Mouse (Mus musculus): ENCODE data around the gene Il1rl1. TPM values are rescaled to one million over a fixed set of nuclear protein-coding genes. Genes with fewer than 3 reads are reported as not detected.

Il1rl1 gene
- total RNA-seq, 2 experiments from 2014 or later, result 4.2 to 5.7 TPM

GRCm38 (mm10) chr1:40435936-40436335 lies 6.6 kb downstream of the Il1rl1 start:
- no peak for ATAC-seq (ENCODE audit: poor library complexity, severe bottlenecking)

GRCm38 (mm10) chr1:40437340-40437739 lies 8.0 kb downstream of the Il1rl1 start:
- ATAC-seq (ENCODE audit: poor library complexity, severe bottlenecking), result no peak

DNA sequence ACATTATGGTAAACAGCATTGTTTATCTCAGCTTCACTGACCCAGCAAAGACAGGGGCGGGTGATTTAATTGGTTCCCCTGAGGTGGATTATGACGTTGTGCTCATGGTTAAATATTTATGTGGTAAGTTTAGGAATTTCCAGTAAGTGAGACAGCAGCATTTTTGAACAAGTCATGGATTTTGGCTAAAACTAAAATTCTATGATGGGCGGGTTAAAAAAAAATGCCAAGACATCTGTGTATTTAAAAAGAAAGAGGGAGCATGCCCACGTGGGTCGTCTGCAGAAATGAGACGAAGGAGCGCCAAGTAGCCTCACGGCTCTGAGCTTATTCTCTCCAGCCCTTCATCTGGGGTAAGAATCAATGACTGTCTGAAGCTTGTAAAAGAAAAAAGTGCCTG lies 10.1 kb downstream of the Il1rl1 start:
- ATAC-seq (ENCODE audit: poor library complexity, severe bottlenecking), result no peak

- no peak for ATAC-seq (ENCODE audit: poor library complexity, severe bottlenecking)
These were observed 15.4 kb downstream of the Il1rl1 start for GRCm38 (mm10) chr1:40444800-40445199.

DNA sequence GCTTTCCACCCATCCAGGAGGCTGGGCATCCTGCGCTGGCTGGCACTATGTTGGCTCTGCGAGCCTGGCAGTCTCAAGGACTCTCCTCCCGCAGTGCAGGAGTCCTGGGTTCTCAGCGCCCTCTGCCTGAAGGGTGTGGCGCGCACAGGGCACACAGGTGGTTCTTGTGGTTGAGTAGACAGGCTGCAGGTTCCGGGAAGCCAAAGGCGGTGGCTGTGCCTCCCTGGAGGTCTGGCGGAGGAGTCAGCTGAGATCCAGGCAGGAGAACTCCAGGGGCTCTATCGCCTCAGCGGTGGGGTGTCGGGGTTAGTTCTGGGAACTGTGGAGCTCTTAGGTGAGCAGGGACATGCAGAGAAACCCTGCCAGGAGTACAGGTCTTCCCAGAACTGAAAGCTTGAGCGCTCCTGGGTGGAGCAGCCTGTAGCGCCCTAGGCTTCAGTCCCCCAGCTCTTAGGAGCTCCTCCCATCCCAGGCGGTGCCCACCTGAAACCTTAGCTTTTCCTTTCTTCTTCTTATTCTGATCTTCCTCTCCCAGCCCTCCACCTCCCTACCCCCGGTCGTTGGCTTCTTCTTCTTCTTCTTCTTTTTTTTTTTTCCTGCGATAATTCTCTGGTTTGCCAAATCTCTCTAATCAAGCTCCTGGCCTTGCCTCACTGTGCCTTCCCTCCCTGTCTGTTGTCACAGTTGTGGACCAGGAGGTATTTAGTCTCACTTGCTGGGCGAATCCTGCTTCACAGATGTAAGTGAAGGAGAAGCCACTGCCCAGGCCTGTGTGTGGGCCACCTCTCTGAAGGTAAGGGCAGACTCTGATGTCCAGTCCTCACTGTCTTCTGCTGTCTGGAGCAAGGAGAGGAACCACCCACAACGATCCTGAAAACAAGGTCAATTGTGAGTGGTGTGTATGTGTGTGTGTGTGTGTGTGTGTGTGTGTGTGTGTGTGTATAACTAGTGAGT lies 36.4 kb downstream of the Il1rl1 start, which contains the start of gene Il18r1:
Gene Il18r1 (plus strand): TSS at position 76 of the 954 bp plus-strand sequence.
- peak; percentile 93 for ATAC-seq (ENCODE audit: poor library complexity, severe bottlenecking)

- no peak for ATAC-seq (ENCODE audit: poor library complexity, severe bottlenecking)
These were observed 37.9 kb downstream of the Il1rl1 start for GRCm38 (mm10) chr1:40467306-40467705.

DNA sequence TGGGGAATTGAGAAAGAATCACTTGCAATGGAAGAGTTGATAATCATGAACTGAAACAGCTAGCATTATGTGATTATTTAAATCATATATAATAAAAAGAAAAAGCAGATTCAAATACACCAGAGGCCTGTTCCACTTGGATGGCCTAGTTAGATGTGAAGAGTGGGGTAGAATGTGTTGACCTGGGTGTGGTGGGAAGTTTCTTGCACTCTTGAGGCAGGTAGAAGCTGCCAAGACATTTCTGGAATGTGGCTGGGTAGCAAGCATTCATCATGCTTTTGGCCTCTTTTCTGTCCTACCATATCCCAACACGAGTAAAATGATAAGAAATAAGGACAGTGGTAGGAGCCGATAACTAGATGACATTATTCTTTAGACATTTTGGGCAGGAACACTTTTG lies 39.4 kb downstream of the Il1rl1 start:
- no peak for ATAC-seq (ENCODE audit: poor library complexity, severe bottlenecking)

DNA sequence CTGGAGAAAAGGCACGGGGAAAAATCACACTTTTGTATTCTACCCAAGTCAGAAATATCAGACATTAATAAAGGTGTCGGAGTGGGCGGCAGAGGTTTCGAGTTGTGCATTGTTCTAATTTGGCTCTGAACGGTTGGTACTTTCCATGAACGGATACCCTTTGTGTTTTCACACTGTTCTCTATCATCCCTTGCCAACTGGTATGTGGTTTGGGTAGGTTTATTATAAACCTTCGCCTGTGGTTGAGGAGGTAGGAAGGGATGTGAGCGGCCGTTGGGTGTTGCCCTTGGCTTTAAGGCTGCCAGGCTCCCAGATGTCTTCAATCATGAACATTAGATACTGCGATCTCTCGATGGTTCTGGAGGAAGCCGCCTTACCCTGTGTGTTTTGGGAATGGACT lies 40.5 kb downstream of the Il1rl1 start:
- no peak for ATAC-seq (ENCODE audit: poor library complexity, severe bottlenecking)

DNA sequence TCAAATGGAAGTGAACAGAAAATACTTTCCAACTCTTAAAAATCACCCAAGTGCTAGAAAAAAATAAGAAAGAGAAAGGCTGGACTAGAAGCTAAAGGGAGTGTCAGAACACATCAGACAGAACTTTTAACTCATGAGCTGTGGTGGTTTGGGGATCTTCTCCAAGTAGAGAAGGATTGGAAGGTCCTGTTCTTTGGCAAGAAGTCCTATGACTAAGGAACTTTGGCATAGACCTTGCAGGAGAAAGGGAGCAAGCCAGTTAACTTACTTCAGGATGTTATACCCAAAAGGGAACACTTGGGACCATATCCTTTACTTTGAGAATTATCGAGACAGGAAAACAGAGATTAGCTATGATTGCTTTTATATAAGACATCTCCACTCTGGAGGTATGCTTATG lies 43.0 kb downstream of the Il1rl1 start:
- no peak for ATAC-seq (ENCODE audit: poor library complexity, severe bottlenecking)

DNA sequence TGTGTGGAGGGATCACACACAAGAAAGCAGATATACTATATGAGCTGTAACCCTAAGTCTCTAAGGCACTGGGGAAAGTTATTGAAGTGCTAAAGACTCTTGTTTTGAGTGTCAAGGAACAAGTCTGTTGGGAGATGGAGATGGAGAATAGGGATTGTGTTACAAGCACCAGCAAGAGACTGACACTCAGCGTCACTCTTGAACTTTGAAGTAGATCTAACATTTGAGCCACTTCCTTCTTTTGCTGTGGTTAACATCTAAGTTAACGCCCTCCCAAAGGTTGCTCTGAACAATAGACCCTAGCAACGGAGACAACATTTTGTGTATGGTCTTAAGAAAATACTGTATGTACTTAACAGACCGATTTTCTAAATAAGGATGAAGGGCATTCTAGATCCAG lies 44.3 kb downstream of the Il1rl1 start:
- peak; percentile 82 for ATAC-seq (ENCODE audit: poor library complexity, severe bottlenecking)

DNA sequence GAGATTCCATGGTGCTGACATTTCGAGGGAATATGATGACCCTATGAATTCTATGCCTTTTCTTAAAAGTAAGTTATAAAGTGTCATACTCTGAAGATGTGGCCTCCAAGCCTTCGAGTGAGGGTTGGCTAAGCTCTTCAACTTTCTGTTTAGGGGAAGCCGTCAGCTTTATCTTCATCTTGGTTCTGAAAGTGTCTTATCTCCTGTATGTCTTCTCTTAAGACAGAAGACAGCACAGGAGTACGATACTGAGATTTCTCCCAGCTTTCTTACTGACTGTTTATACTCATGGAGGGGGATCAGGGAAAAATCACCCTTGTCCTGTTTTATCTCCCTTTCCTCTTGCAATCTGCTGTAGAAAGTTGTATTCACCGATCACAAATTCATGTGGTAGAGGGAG lies 45.0 kb downstream of the Il1rl1 start:
- no peak for ATAC-seq (ENCODE audit: poor library complexity, severe bottlenecking)

DNA sequence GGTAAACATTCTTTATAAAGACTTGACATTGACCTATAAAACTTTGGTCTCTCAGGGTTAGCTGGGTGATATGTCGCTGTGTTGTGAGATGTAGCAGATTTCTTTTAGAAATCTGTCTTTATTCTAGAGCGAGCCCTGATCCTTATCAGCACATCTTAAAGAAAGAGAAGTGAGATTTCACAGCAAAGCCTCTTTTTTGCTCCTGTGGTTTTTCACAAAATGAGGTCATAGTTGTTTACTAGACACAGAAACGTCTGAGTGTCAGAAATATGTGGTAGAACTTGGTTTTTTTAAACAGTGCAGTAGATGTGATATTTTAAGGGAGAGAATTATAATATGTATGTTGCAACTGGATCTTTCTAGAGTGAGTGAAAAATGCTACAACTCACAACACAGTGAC lies 46.3 kb downstream of the Il1rl1 start:
- peak; percentile 57 for ATAC-seq (ENCODE audit: poor library complexity, severe bottlenecking)

DNA sequence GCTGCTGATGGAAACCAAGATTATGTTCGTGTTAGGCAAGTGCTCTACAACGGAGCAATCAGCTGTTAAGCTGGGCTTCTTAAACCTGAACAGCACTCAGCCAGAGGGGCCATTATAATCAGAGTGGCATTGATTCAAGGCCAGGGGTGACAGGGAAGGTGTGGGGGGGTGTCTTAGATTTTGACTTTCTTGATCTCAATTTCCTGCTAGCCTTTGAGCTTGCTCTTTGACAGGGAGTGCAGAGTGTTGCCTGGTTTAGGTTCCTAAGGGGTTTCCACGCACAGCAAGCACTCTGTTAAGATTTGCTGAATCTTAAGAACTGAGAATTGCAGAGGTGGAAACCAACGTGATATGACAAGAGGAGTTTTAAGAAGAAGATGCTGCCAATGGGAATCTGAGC lies 47.4 kb downstream of the Il1rl1 start:
- no peak for ATAC-seq (ENCODE audit: poor library complexity, severe bottlenecking)

GRCm38 (mm10) chr1:40479505-40479923 lies 50.1 kb downstream of the Il1rl1 start:
- peak; percentile 71 for ATAC-seq (ENCODE audit: poor library complexity, severe bottlenecking)

GRCm38 (mm10) chr1:40494594-40494993 lies 65.2 kb downstream of the Il1rl1 start:
- ATAC-seq (ENCODE audit: poor library complexity, severe bottlenecking), result peak; percentile 62

GRCm38 (mm10) chr1:40499708-40500107 lies 70.3 kb downstream of the Il1rl1 start:
- no peak for ATAC-seq (ENCODE audit: poor library complexity, severe bottlenecking)

GRCm38 (mm10) chr1:40501126-40501525 lies 71.8 kb downstream of the Il1rl1 start:
- ATAC-seq (ENCODE audit: poor library complexity, severe bottlenecking), result peak; percentile 41; the same call in 1 of the 2 replicates

DNA sequence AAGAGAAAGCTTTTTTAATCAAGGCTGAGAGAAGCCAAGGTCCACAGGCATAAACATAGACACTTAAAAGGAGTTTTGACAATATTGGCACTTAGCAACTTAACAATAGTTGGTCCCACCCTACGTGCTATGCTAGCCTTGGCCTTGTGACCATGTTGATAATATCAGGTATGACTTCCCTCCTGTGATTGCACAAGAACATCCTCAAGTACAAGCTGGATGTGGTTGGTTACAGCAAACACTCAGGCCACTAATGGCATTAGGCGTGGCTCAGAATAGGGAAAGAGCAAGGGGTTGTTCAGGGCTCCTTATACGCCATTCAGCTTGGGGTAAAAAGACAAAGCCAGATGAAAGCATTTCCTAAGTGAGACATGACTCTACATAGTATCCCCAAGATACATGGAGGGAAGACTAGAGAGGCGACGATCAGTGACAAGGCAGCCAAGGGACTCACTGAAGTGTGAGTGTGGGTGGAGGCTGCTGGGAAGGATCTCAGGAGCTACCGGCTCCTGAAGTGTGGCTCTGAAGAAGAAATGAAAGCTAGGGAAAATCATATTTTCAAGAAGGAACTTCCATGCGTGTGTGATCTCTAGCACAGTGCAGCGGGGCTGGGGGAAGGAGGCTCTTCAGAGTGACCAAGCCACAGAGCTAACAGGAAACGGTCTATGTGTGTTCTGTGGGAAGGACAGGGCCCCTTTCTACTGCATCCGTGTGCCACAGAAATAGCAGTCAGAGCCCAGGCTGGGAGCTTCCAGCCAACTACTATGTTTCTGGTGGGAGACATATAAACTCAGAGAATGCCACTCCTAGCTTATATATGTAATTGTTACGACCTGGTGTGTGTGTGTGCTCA lies 72.4 kb downstream of the Il1rl1 start:
- peak; percentile 92 for ATAC-seq (ENCODE audit: poor library complexity, severe bottlenecking)

DNA sequence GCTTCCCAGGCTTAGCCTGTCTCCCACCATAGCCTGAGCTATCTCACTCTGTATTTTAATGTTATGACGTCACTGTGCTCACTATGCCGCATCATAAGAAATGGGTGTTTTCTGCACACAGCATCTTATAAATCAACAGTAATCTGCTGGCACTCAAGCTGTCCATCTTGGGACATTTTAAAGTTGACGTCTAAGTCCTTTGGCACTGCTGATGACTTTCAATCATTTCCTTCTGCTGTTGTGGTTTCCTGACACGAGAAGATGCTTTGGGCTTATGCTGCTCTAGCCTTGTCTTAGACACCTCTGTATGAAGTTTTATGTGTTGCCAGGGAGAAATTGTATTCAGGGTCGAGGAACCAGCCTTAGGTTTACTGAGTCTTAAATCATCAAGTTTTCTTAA lies 75.2 kb downstream of the Il1rl1 start:
- ATAC-seq (ENCODE audit: poor library complexity, severe bottlenecking), result no peak
